Mouse (Mus musculus): ENCODE data around the gene Smpd2.

DNA sequence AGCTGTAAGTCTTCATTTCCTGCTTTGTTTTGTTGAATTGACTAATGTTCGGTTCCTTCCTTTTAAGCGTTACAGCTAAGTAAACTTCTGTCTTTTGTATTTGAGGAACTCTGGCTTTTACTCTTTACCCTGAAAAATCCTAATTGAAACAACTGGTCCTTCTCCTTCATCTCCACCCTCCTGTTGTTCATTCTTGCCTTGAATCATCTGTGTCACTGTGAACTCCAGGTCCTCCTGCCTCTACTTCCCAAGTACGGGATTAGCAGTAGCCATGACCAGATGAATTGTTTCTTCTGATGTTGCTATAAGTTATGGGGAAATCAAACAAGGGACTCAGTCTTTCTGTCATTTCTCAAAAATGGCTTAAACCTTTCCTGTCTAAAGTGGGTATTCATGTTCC, 33.2 kb upstream of the Smpd2 start:
- TF ChIP-seq MAX (IDR thresholded peaks at IDR 0.05; ENCODE audit: low read depth) (no peak), USF1 (IDR thresholded peaks at IDR 0.05; ENCODE audit: low read depth) (no peak), TCF3 (IDR thresholded peaks at IDR 0.05; ENCODE audit: insufficient read length, low read depth) (no peak), POLR2A (IDR thresholded peaks at IDR 0.05; ENCODE audit: insufficient read length, low read depth) (no peak), MYOG (IDR thresholded peaks at IDR 0.05; ENCODE audit: control insufficient read depth in 1 of 3, insufficient read depth in 1 of 3, insufficient read length in 2 of 3, low read depth in 2 of 3) (no peak), POLR2AphosphoS2 (IDR thresholded peaks at IDR 0.05; ENCODE audit: insufficient read length, low read depth) (no peak), TCF12 (IDR thresholded peaks at IDR 0.05; ENCODE audit: insufficient read depth, poor library complexity, severe bottlenecking) (no peak)
